Mouse (Mus musculus) forebrain, embryonic 13.5 days (tissue): ENCODE measurements around the gene Arfgap3. TPM values are rescaled to one million over a fixed set of nuclear protein-coding genes. Genes with fewer than 3 reads are reported as not detected.
"Not testable (repeated sequence)": the region's sequence is repeated elsewhere in the genome, so short reads cannot be mapped to it uniquely, and the experiment has no call there.

Source experiments
- ATAC-seq: fragments of 200-750 bp; cut with Nextera tagmentation; 2 replicates; pipeline ENCODE4 v1.8.0; 2017
- H3K27ac ChIP-seq: fragments of 300-500 bp; sonication (generic); 2 replicates; pipeline ENCODE4 v1.5.1; 2015; ENCODE audit warnings: inconsistent platforms, mild to moderate bottlenecking, moderate library complexity
- H3K27me3 ChIP-seq: fragments of 300-500 bp; sonication (generic); 2 replicates; pipeline ENCODE4 v1.6.1; 2015; ENCODE audit warnings: mild to moderate bottlenecking, inconsistent platforms
- H3K36me3 ChIP-seq: fragments of 300-500 bp; sonication (generic); 2 replicates; pipeline ENCODE4 v1.6.1; 2015; ENCODE audit warnings: mild to moderate bottlenecking, inconsistent platforms; ENCODE audit not compliant: poor library complexity, severe bottlenecking
- H3K4me1 ChIP-seq: fragments of 300-500 bp; sonication (generic); 2 replicates; pipeline ENCODE4 v1.6.1; 2015; ENCODE audit warnings: inconsistent platforms
- H3K4me2 ChIP-seq: fragments of 300-500 bp; sonication (generic); 2 replicates; pipeline ENCODE4 v1.6.1; 2015; ENCODE audit warnings: inconsistent platforms, mild to moderate bottlenecking, moderate library complexity
- H3K4me3 ChIP-seq: fragments of 300-500 bp; sonication (generic); 2 replicates; pipeline ENCODE4 v1.5.1; 2015; ENCODE audit warnings: mild to moderate bottlenecking, inconsistent platforms
- H3K9ac ChIP-seq: fragments of 300-500 bp; sonication (generic); 2 replicates; pipeline ENCODE4 v1.6.1; 2015; ENCODE audit warnings: mild to moderate bottlenecking, inconsistent platforms
- H3K9me3 ChIP-seq: fragments of 300-500 bp; sonication (generic); replicated peaks from 2 replicates; pipeline ENCODE4 v1.6.1; 2016; ENCODE audit warnings: inconsistent platforms
- WGBS: fragments of 180-500 bp; shearing (Covaris S2); methylation state at CpG from one replicate; pipeline ENCODE4 v1.1.7; 2015; 5-methylcytosine and 5-hydroxymethylcytosine counted together
- polyA plus RNA-seq: library from polyadenylated mRNA; unstranded; fragments of >200 nt; fragmentation: Nextera tagmentation; extraction: Ambion mirVana; gene quantifications from 2 replicates; pipeline ENCODE4 v1.2.1, GENCODE M21; 2015

Arfgap3 gene
- polyA plus RNA-seq, 1 experiment from 2014 or later, result 33.6 TPM

- H3K4me3 ChIP-seq, result no peak overlapping the region
- H3K4me2 ChIP-seq, result no peak overlapping the region
- ATAC-seq, result no peak
- H3K36me3 ChIP-seq, result no peaks in the 10 kb centered on the region
- 80% methylated on average over 2 of the region's 2 CpGs for WGBS
- no peak overlapping the region for H3K27ac ChIP-seq
- H3K27me3 ChIP-seq, result no peaks in the 10 kb centered on the region
- H3K4me1 ChIP-seq, result peaks cover 6% of the 10 kb centered on the region; the same call in 1 of the 2 replicates
- H3K9ac ChIP-seq, result no peak overlapping the region
- 0 out of 2 replicates have a peak, but pooled peaks cover 4% of the 10 kb centered on the region for H3K9me3 ChIP-seq
Observed at GRCm38 (mm10) chr15:83290899-83291298, 59.1 kb downstream of the Arfgap3 start.

GRCm38 (mm10) chr15:83284828-83285227, 65.2 kb downstream of the Arfgap3 start:
- H3K9me3 ChIP-seq, result 0 out of 2 replicates have a peak, but pooled peaks cover 4% of the 10 kb centered on the region
- no peak overlapping the region for H3K9ac ChIP-seq
- H3K36me3 ChIP-seq, result no peaks in the 10 kb centered on the region
- no peak overlapping the region for H3K4me2 ChIP-seq
- H3K27me3 ChIP-seq, result no peaks in the 10 kb centered on the region
- H3K4me1 ChIP-seq, result no peaks in the 10 kb centered on the region
- H3K27ac ChIP-seq, result no peak overlapping the region
- 79% methylated on average over 8 of the region's 8 CpGs for WGBS
- no peak overlapping the region for H3K4me3 ChIP-seq
- no peak for ATAC-seq

GRCm38 (mm10) chr15:83282397-83282796, 67.7 kb downstream of the Arfgap3 start:
- Histone ChIP-seq H3K4me1 (no peaks in the 10 kb centered on the region), H3K9ac (no peak overlapping the region), H3K36me3 (no peaks in the 10 kb centered on the region), H3K4me3 (no peak overlapping the region), H3K4me2 (no peak overlapping the region), H3K27me3 (no peaks in the 10 kb centered on the region), H3K27ac (no peak overlapping the region), H3K9me3 (0 out of 2 replicates have a peak, but pooled peaks cover 4% of the 10 kb centered on the region)
- ATAC-seq, result no peak
- WGBS, result 64% methylated on average over 5 of the region's 5 CpGs

- ATAC-seq, result no peak
- Histone ChIP-seq H3K27me3 (no peaks in the 10 kb centered on the region), H3K4me2 (no peak overlapping the region), H3K27ac (no peak overlapping the region), H3K36me3 (no peaks in the 10 kb centered on the region), H3K4me3 (no peak overlapping the region), H3K9me3 (no peaks in the 10 kb centered on the region), H3K9ac (no peak overlapping the region), H3K4me1 (no peaks in the 10 kb centered on the region)
- WGBS, result 83% methylated on average over 11 of the region's 11 CpGs
Observed at GRCm38 (mm10) chr15:83281303-83281702, 68.7 kb downstream of the Arfgap3 start.

- no peak overlapping the region for H3K4me3 ChIP-seq
- H3K4me1 ChIP-seq, result no peaks in the 10 kb centered on the region
- 80% methylated on average over 5 of the region's 5 CpGs for WGBS
- ATAC-seq, result no peak
- no peak overlapping the region for H3K4me2 ChIP-seq
- no peaks in the 10 kb centered on the region for H3K36me3 ChIP-seq
- no peaks in the 10 kb centered on the region for H3K9me3 ChIP-seq
- H3K27me3 ChIP-seq, result no peaks in the 10 kb centered on the region
- H3K9ac ChIP-seq, result no peak overlapping the region
- H3K27ac ChIP-seq, result no peak overlapping the region
Observed at GRCm38 (mm10) chr15:83278579-83278978, 71.5 kb downstream of the Arfgap3 start.

GRCm38 (mm10) chr15:83277451-83277850, 72.6 kb downstream of the Arfgap3 start:
- H3K27me3 ChIP-seq, result no peaks in the 10 kb centered on the region
- no peak overlapping the region for H3K9ac ChIP-seq
- H3K4me3 ChIP-seq, result no peak overlapping the region
- no peaks in the 10 kb centered on the region for H3K9me3 ChIP-seq
- 86% methylated on average over 4 of the region's 4 CpGs for WGBS
- no peak overlapping the region for H3K4me2 ChIP-seq
- H3K36me3 ChIP-seq, result no peaks in the 10 kb centered on the region
- H3K4me1 ChIP-seq, result no peaks in the 10 kb centered on the region
- no peak overlapping the region for H3K27ac ChIP-seq
- no peak for ATAC-seq

- not testable (repeated sequence) for H3K4me2 ChIP-seq, H3K4me1 ChIP-seq, H3K9ac ChIP-seq, H3K4me3 ChIP-seq, H3K9me3 ChIP-seq, H3K27ac ChIP-seq, H3K27me3 ChIP-seq, H3K36me3 ChIP-seq, ATAC-seq
Observed at GRCm38 (mm10) chr15:83274237-83274636, 75.8 kb downstream of the Arfgap3 start.

GRCm38 (mm10) chr15:83273017-83273416, 77.0 kb downstream of the Arfgap3 start:
- H3K36me3 ChIP-seq, result no peaks in the 10 kb centered on the region
- H3K9me3 ChIP-seq, result no peaks in the 10 kb centered on the region
- H3K4me1 ChIP-seq, result no peaks in the 10 kb centered on the region
- H3K4me2 ChIP-seq, result no peak overlapping the region
- H3K9ac ChIP-seq, result no peak overlapping the region
- no peak overlapping the region for H3K27ac ChIP-seq
- 92% methylated on average over 2 of the region's 2 CpGs for WGBS
- no peak for ATAC-seq
- H3K4me3 ChIP-seq, result no peak overlapping the region
- no peaks in the 10 kb centered on the region for H3K27me3 ChIP-seq

GRCm38 (mm10) chr15:83271221-83271620, 78.8 kb downstream of the Arfgap3 start:
- not testable (repeated sequence) for H3K27me3 ChIP-seq, H3K27ac ChIP-seq, H3K36me3 ChIP-seq, H3K9ac ChIP-seq, ATAC-seq, H3K9me3 ChIP-seq, H3K4me3 ChIP-seq, H3K4me1 ChIP-seq, H3K4me2 ChIP-seq
- whole genome bisulfite sequencing, result 32% methylated on average over 9 of the region's 9 CpGs

GRCm38 (mm10) chr15:83269985-83270384, 80.1 kb downstream of the Arfgap3 start:
- not testable (repeated sequence) for H3K4me2 ChIP-seq, H3K9me3 ChIP-seq, H3K27ac ChIP-seq, H3K4me1 ChIP-seq, H3K27me3 ChIP-seq, H3K36me3 ChIP-seq, ATAC-seq, H3K9ac ChIP-seq, H3K4me3 ChIP-seq
- WGBS, result 96% methylated on average over 6 of the region's 6 CpGs

- H3K9ac ChIP-seq, H3K4me2 ChIP-seq, H3K27me3 ChIP-seq, H3K9me3 ChIP-seq, H3K4me1 ChIP-seq, H3K27ac ChIP-seq, H3K36me3 ChIP-seq, ATAC-seq, H3K4me3 ChIP-seq: not testable (repeated sequence)
- 76% methylated on average over 7 of the region's 7 CpGs for WGBS
Observed at GRCm38 (mm10) chr15:83268428-83268827, 81.6 kb downstream of the Arfgap3 start.

- no peak overlapping the region for H3K27ac ChIP-seq
- no peak overlapping the region for H3K9ac ChIP-seq
- H3K4me1 ChIP-seq, result no peaks in the 10 kb centered on the region
- no peak overlapping the region for H3K4me2 ChIP-seq
- H3K4me3 ChIP-seq, result no peak overlapping the region
- H3K27me3 ChIP-seq, result no peaks in the 10 kb centered on the region
- 39% methylated on average over 1 of the region's 1 CpGs for WGBS
- no peak for ATAC-seq
- H3K36me3 ChIP-seq, result no peaks in the 10 kb centered on the region
- H3K9me3 ChIP-seq, result no peaks in the 10 kb centered on the region
Observed at GRCm38 (mm10) chr15:83265269-83265668, 84.8 kb downstream of the Arfgap3 start.

GRCm38 (mm10) chr15:83263405-83263804, 86.6 kb downstream of the Arfgap3 start:
- H3K9ac ChIP-seq, result no peak overlapping the region
- H3K4me1 ChIP-seq, result no peaks in the 10 kb centered on the region
- H3K9me3 ChIP-seq, result no peaks in the 10 kb centered on the region
- H3K4me2 ChIP-seq, result no peak overlapping the region
- ATAC-seq, result no peak
- no peaks in the 10 kb centered on the region for H3K27me3 ChIP-seq
- H3K4me3 ChIP-seq, result no peak overlapping the region
- no peaks in the 10 kb centered on the region for H3K36me3 ChIP-seq
- H3K27ac ChIP-seq, result no peak overlapping the region
- WGBS, result 81% methylated on average over 5 of the region's 5 CpGs
